Mouse (Mus musculus) testis, adult 2 months (tissue): ENCODE measurements around the gene Phf21a.

Source experiments
- CTCF ChIP-seq: fragments of 200-500 bp; IDR thresholded peaks from 2 replicates; pipeline ENCODE4 v1.5.1; 2012; ENCODE audit warnings: low read depth, mild to moderate bottlenecking, inconsistent platforms, low read length, moderate library complexity; ENCODE audit not compliant: control insufficient read depth, insufficient read depth, insufficient replicate concordance
- POLR2A ChIP-seq: fragments of 200-500 bp; IDR thresholded peaks from 2 replicates; pipeline ENCODE4 v1.6.1; 2012; ENCODE audit warnings: low read depth, mild to moderate bottlenecking, inconsistent platforms, low read length, moderate library complexity; ENCODE audit not compliant: control insufficient read depth

GRCm38 (mm10) chr2:92067600-92067999 lies 25.3 kb upstream of the Phf21a start:
- TF ChIP-seq CTCF (no peak), POLR2A (no peak)
